Mouse (Mus musculus) spleen, adult 2 months (tissue): ENCODE data around the gene Meis2. TPM values are rescaled to one million over a fixed set of nuclear protein-coding genes. Genes with fewer than 3 reads are reported as not detected.

ENCODE experiments used
- DNase-seq, 2 experiments: peaks; one replicate each; pipeline versions ENCODE4 v3.0.0 to v3.0.0-alpha.2; 2012 to 2021; ENCODE audit warnings: low spot score in 2 of 2, low read depth in 1 of 2
- H3K27ac ChIP-seq: fragments of 200-500 bp; 2 replicates; pipeline ENCODE4 v1.5.1; 2012; ENCODE audit warnings: low read length, inconsistent platforms; ENCODE audit not compliant: insufficient read depth
- H3K27me3 ChIP-seq: fragments of 200-500 bp; 2 replicates; pipeline ENCODE4 v1.6.1; 2012; ENCODE audit warnings: mild to moderate bottlenecking, moderate library complexity, low read length, inconsistent platforms; ENCODE audit not compliant: control insufficient read depth, insufficient read depth
- H3K36me3 ChIP-seq: fragments of 200-500 bp; 2 replicates; pipeline ENCODE4 v1.6.1; 2012; ENCODE audit warnings: mild to moderate bottlenecking, low read length, inconsistent platforms; ENCODE audit not compliant: control insufficient read depth, insufficient read depth
- H3K4me1 ChIP-seq: fragments of 200-500 bp; 2 replicates; pipeline ENCODE4 v1.6.1; 2011; ENCODE audit warnings: inconsistent platforms; ENCODE audit not compliant: control insufficient read depth, insufficient read depth, insufficient read length
- H3K4me3 ChIP-seq: fragments of 200-500 bp; 2 replicates; pipeline ENCODE4 v1.5.1; 2011; ENCODE audit warnings: mild to moderate bottlenecking, inconsistent platforms; ENCODE audit not compliant: insufficient read depth, insufficient read length; ENCODE audit errors: extremely low read depth
- CTCF ChIP-seq: fragments of 200-500 bp; IDR thresholded peaks from 2 replicates; pipeline ENCODE4 v1.5.1; 2011; ENCODE audit warnings: mild to moderate bottlenecking, inconsistent platforms; ENCODE audit not compliant: insufficient read depth, insufficient read length, insufficient replicate concordance; ENCODE audit errors: extremely low read depth
- POLR2A ChIP-seq: fragments of 200-500 bp; IDR thresholded peaks from 2 replicates; pipeline ENCODE4 v1.6.1; 2011; ENCODE audit warnings: low read depth, low read length, inconsistent platforms
- WGBS: fragments of 180-500 bp; shearing (Covaris S2); methylation state at CpG from one replicate; pipeline ENCODE4 v1.1.7; 2018; 5-methylcytosine and 5-hydroxymethylcytosine counted together
- polyA plus RNA-seq: library from polyadenylated mRNA; depleted of rRNA; stranded (reverse); fragments of >200 nt; gene quantifications from 2 replicates; pipeline ENCODE4 v1.2.3, GENCODE M21; 2012

Meis2 gene
- polyA plus RNA-seq, 1 experiment, result 3.2 TPM

GRCm38 (mm10) chr2:115895256-115895655 lies 170.4 kb downstream of the Meis2 start:
- H3K27me3 ChIP-seq, result no peaks in the 10 kb centered on the region
- DNase-seq, result no peak
- no peak overlapping the region for H3K27ac ChIP-seq
- H3K4me1 ChIP-seq, result no peaks in the 10 kb centered on the region
- no peak overlapping the region for H3K4me3 ChIP-seq
- TF ChIP-seq CTCF, result no peak
- no peak for TF ChIP-seq POLR2A
- 85% methylated on average over 2 of the region's 2 CpGs for WGBS
- no peaks in the 10 kb centered on the region for H3K36me3 ChIP-seq

- Histone ChIP-seq H3K4me3 (no peak overlapping the region), H3K27ac (no peak overlapping the region), H3K4me1 (no peaks in the 10 kb centered on the region), H3K36me3 (no peaks in the 10 kb centered on the region), H3K27me3 (no peaks in the 10 kb centered on the region)
- WGBS, result 92% methylated on average over 6 of the region's 6 CpGs
- TF ChIP-seq CTCF (no peak), POLR2A (no peak)
- no peak for DNase-seq
Observed at GRCm38 (mm10) chr2:115893113-115893512, 172.5 kb downstream of the Meis2 start.

- H3K4me1 ChIP-seq, result no peaks in the 10 kb centered on the region
- 48% methylated on average over 2 of the region's 2 CpGs for WGBS
- H3K36me3 ChIP-seq, result no peaks in the 10 kb centered on the region
Observed at GRCm38 (mm10) chr2:115890715-115891114, 174.9 kb downstream of the Meis2 start.

GRCm38 (mm10) chr2:115890030-115890429 lies 175.6 kb downstream of the Meis2 start:
- WGBS, result 53% methylated on average over 3 of the region's 3 CpGs
- DNase-seq, result no peak

More at GRCm38 (mm10) chr2:115890715-115891114, 174.9 kb downstream of the Meis2 start:
- Histone ChIP-seq H3K27ac (no peak overlapping the region), H3K4me3 (no peak overlapping the region), H3K27me3 (no peaks in the 10 kb centered on the region)
- no peak for DNase-seq
- TF ChIP-seq CTCF (no peak), POLR2A (no peak)

GRCm38 (mm10) chr2:115889212-115889611 lies 176.4 kb downstream of the Meis2 start:
- Histone ChIP-seq H3K4me3 (no peak overlapping the region), H3K27me3 (no peaks in the 10 kb centered on the region), H3K36me3 (no peaks in the 10 kb centered on the region), H3K27ac (no peak overlapping the region), H3K4me1 (no peaks in the 10 kb centered on the region)
- no peak for TF ChIP-seq CTCF
- no peak for TF ChIP-seq POLR2A
- no peak for DNase-seq
- WGBS, result 84% methylated on average over 4 of the region's 4 CpGs

More at GRCm38 (mm10) chr2:115890030-115890429, 175.6 kb downstream of the Meis2 start:
- no peaks in the 10 kb centered on the region for H3K36me3 ChIP-seq
- H3K4me3 ChIP-seq, result no peak overlapping the region
- no peak for TF ChIP-seq CTCF
- no peak for TF ChIP-seq POLR2A
- H3K27ac ChIP-seq, result no peak overlapping the region
- no peaks in the 10 kb centered on the region for H3K4me1 ChIP-seq
- H3K27me3 ChIP-seq, result no peaks in the 10 kb centered on the region

- TF ChIP-seq POLR2A, result no peak
- no peak for TF ChIP-seq CTCF
- Histone ChIP-seq H3K4me3 (no peak overlapping the region), H3K27me3 (no peaks in the 10 kb centered on the region), H3K27ac (no peak overlapping the region), H3K36me3 (no peaks in the 10 kb centered on the region), H3K4me1 (no peaks in the 10 kb centered on the region)
- no peak for DNase-seq
- 78% methylated on average over 5 of the region's 5 CpGs for WGBS
Observed at GRCm38 (mm10) chr2:115888336-115889077, 177.1 kb downstream of the Meis2 start.

GRCm38 (mm10) chr2:115887631-115888030 lies 178.0 kb downstream of the Meis2 start:
- Histone ChIP-seq H3K27ac (no peak overlapping the region), H3K36me3 (no peaks in the 10 kb centered on the region), H3K4me1 (no peaks in the 10 kb centered on the region), H3K4me3 (no peak overlapping the region), H3K27me3 (no peaks in the 10 kb centered on the region)
- TF ChIP-seq POLR2A (no peak), CTCF (no peak)
- DNase-seq, result no peak
- 68% methylated on average over 1 of the region's 1 CpGs for WGBS
